Mouse (Mus musculus) small intestine, adult 2 months (tissue): ENCODE results near the gene Tmem212. TPM values are rescaled to one million over a fixed set of nuclear protein-coding genes. Genes with fewer than 3 reads are reported as not detected.

ENCODE experiments used
- H3K27ac ChIP-seq: fragments of 200-500 bp; 2 replicates; pipeline ENCODE4 v1.5.1; 2012; ENCODE audit warnings: low read depth, low read length, control low read depth, inconsistent platforms; ENCODE audit not compliant: insufficient read depth
- H3K27me3 ChIP-seq: fragments of 200-500 bp; 2 replicates; pipeline ENCODE4 v1.6.1; 2012; ENCODE audit warnings: mild to moderate bottlenecking, moderate library complexity, low read length, inconsistent platforms; ENCODE audit not compliant: control insufficient read depth, insufficient read depth
- H3K36me3 ChIP-seq: fragments of 200-500 bp; 2 replicates; pipeline ENCODE4 v1.6.1; 2012; ENCODE audit warnings: mild to moderate bottlenecking, low read length, control low read depth, inconsistent platforms; ENCODE audit not compliant: control insufficient read depth, insufficient read depth
- H3K4me1 ChIP-seq: fragments of 200-500 bp; 2 replicates; pipeline ENCODE4 v1.6.1; 2012; ENCODE audit warnings: low read length, inconsistent platforms, mixed read lengths; ENCODE audit not compliant: control insufficient read depth, insufficient read depth, insufficient read length
- H3K4me3 ChIP-seq: fragments of 200-500 bp; 2 replicates; pipeline ENCODE4 v1.5.1; 2012; ENCODE audit warnings: low read depth, mild to moderate bottlenecking, control low read depth, inconsistent platforms, low read length, moderate library complexity
- CTCF ChIP-seq: fragments of 200-500 bp; IDR thresholded peaks from 2 replicates; pipeline ENCODE4 v1.5.1; 2012; ENCODE audit warnings: low read depth, mild to moderate bottlenecking, control low read depth, inconsistent platforms, low read length, moderate library complexity, mixed read lengths; ENCODE audit not compliant: insufficient replicate concordance, insufficient read length; ENCODE audit errors: extremely low read depth
- POLR2A ChIP-seq: fragments of 200-500 bp; IDR thresholded peaks from 2 replicates; pipeline ENCODE4 v1.6.1; 2012; ENCODE audit warnings: low read depth, mild to moderate bottlenecking, control low read depth, inconsistent platforms, low read length, moderate library complexity
- WGBS: fragments of 180-500 bp; shearing (Covaris S2); methylation state at CpG from one replicate; pipeline ENCODE4 v1.1.7; 2018; 5-methylcytosine and 5-hydroxymethylcytosine counted together
- polyA plus RNA-seq: library from polyadenylated mRNA; depleted of rRNA; stranded (reverse); fragments of >200 nt; gene quantifications from 2 replicates; pipeline ENCODE4 v1.2.3, GENCODE M21; 2012

Gene Tmem212
- polyA plus RNA-seq, 1 experiment, result not detected

- TF ChIP-seq CTCF, result no peak
- TF ChIP-seq POLR2A, result no peak
- Histone ChIP-seq H3K4me1 (peaks cover 18% of the 10 kb centered on the region; the same call in 1 of the 2 replicates), H3K27ac (no peak overlapping the region; the same call in 1 of the 2 replicates), H3K27me3 (no peaks in the 10 kb centered on the region), H3K36me3 (no peaks in the 10 kb centered on the region), H3K4me3 (0 out of 2 replicates have a peak overlapping the region, but pooled peaks have one; percentile 7)
- whole genome bisulfite sequencing, result 2% methylated on average over 5 of the region's 5 CpGs
Measured at GRCm38 (mm10) chr3:27859161-27859561, 37.0 kb downstream of the Tmem212 start.

GRCm38 (mm10) chr3:27858441-27859115, 37.6 kb downstream of the Tmem212 start:
- Histone ChIP-seq H3K4me3 (no peak overlapping the region), H3K27ac (no peak overlapping the region), H3K36me3 (no peaks in the 10 kb centered on the region), H3K27me3 (no peaks in the 10 kb centered on the region), H3K4me1 (peaks cover 18% of the 10 kb centered on the region; the same call in 1 of the 2 replicates)
- 42% methylated on average over 5 of the region's 5 CpGs for WGBS
- TF ChIP-seq POLR2A (no peak), CTCF (no peak)

- no peaks in the 10 kb centered on the region for H3K27me3 ChIP-seq
- WGBS, result 78% methylated on average over 2 of the region's 2 CpGs
- TF ChIP-seq CTCF (no peak), POLR2A (no peak)
- no peaks in the 10 kb centered on the region for H3K36me3 ChIP-seq
- H3K27ac ChIP-seq, result no peak overlapping the region
- H3K4me3 ChIP-seq, result no peak overlapping the region
- H3K4me1 ChIP-seq, result peaks cover 3% of the 10 kb centered on the region; the same call in 1 of the 2 replicates
Measured at GRCm38 (mm10) chr3:27856288-27856687, 39.9 kb downstream of the Tmem212 start.

- 70% methylated on average over 5 of the region's 5 CpGs for WGBS
- TF ChIP-seq POLR2A, result no peak
- TF ChIP-seq CTCF, result no peak
- H3K36me3 ChIP-seq, result no peaks in the 10 kb centered on the region
- H3K27ac ChIP-seq, result no peak overlapping the region
- H3K27me3 ChIP-seq, result no peaks in the 10 kb centered on the region
- no peak overlapping the region for H3K4me3 ChIP-seq
- peaks cover 3% of the 10 kb centered on the region; the same call in 1 of the 2 replicates for H3K4me1 ChIP-seq
Measured at GRCm38 (mm10) chr3:27854431-27855180, 41.6 kb downstream of the Tmem212 start.

- Histone ChIP-seq H3K27ac (no peak overlapping the region), H3K4me1 (no peaks in the 10 kb centered on the region), H3K4me3 (no peak overlapping the region), H3K27me3 (no peaks in the 10 kb centered on the region), H3K36me3 (no peaks in the 10 kb centered on the region)
- 80% methylated on average over 5 of the region's 5 CpGs for WGBS
- TF ChIP-seq POLR2A (no peak), CTCF (no peak)
Measured at GRCm38 (mm10) chr3:27843266-27843665, 52.9 kb downstream of the Tmem212 start.

GRCm38 (mm10) chr3:27842856-27843255, 53.3 kb downstream of the Tmem212 start:
- Histone ChIP-seq H3K4me3 (no peak overlapping the region), H3K27ac (no peak overlapping the region), H3K36me3 (no peaks in the 10 kb centered on the region), H3K4me1 (no peaks in the 10 kb centered on the region), H3K27me3 (no peaks in the 10 kb centered on the region)
- 82% methylated on average over 5 of the region's 5 CpGs for WGBS
- no peak for TF ChIP-seq POLR2A
- TF ChIP-seq CTCF, result no peak

GRCm38 (mm10) chr3:27840311-27840710, 55.9 kb downstream of the Tmem212 start:
- Histone ChIP-seq H3K27ac (no peak overlapping the region), H3K4me3 (no peak overlapping the region), H3K36me3 (no peaks in the 10 kb centered on the region), H3K27me3 (no peaks in the 10 kb centered on the region), H3K4me1 (no peaks in the 10 kb centered on the region)
- TF ChIP-seq CTCF, result no peak
- TF ChIP-seq POLR2A, result no peak
- WGBS, result 65% methylated on average over 9 of the region's 9 CpGs
